Mouse (Mus musculus) limb, embryonic 13.5 days (tissue): ENCODE results near the gene Zfp106. TPM values are rescaled to one million over a fixed set of nuclear protein-coding genes. Genes with fewer than 3 reads are reported as not detected.

Source experiments
- ATAC-seq: fragments of 200-750 bp; cut with Nextera tagmentation; 2 replicates; pipeline ENCODE4 v1.8.0; 2017; ENCODE audit warnings: low read depth, moderate number of reproducible peaks, moderate TSS enrichment; ENCODE audit not compliant: low FRiP score
- H3K27ac ChIP-seq: fragments of 300-500 bp; sonication (generic); 2 replicates; pipeline ENCODE4 v1.5.1; 2015; ENCODE audit warnings: inconsistent platforms, mild to moderate bottlenecking, moderate library complexity
- H3K27me3 ChIP-seq: fragments of 300-500 bp; sonication (generic); 2 replicates; pipeline ENCODE4 v1.6.1; 2015; ENCODE audit warnings: mild to moderate bottlenecking, inconsistent platforms
- H3K36me3 ChIP-seq: fragments of 300-500 bp; sonication (generic); 2 replicates; pipeline ENCODE4 v1.6.1; 2015; ENCODE audit warnings: inconsistent platforms, mild to moderate bottlenecking, moderate library complexity
- H3K4me1 ChIP-seq: fragments of 300-500 bp; sonication (generic); 2 replicates; pipeline ENCODE4 v1.6.1; 2015; ENCODE audit warnings: inconsistent platforms
- H3K4me2 ChIP-seq: fragments of 300-500 bp; sonication (generic); replicated peaks from 2 replicates; pipeline ENCODE4 v1.6.1; 2015; ENCODE audit warnings: inconsistent platforms, mild to moderate bottlenecking, moderate library complexity
- H3K4me3 ChIP-seq: fragments of 300-500 bp; sonication (generic); 2 replicates; pipeline ENCODE4 v1.5.1; 2015; ENCODE audit warnings: moderate library complexity, mild to moderate bottlenecking, inconsistent platforms
- H3K9ac ChIP-seq: fragments of 300-500 bp; sonication (generic); 2 replicates; pipeline ENCODE4 v1.6.1; 2015; ENCODE audit warnings: mild to moderate bottlenecking, inconsistent platforms
- H3K9me3 ChIP-seq: fragments of 300-500 bp; sonication (generic); 2 replicates; pipeline ENCODE4 v1.6.1; 2016; ENCODE audit warnings: inconsistent platforms
- WGBS: fragments of 180-500 bp; shearing (Covaris S2); methylation state at CpG from one replicate; pipeline ENCODE4 v1.1.7; 2015; 5-methylcytosine and 5-hydroxymethylcytosine counted together
- polyA plus RNA-seq: library from polyadenylated mRNA; unstranded; fragments of >200 nt; fragmentation: Nextera tagmentation; extraction: Ambion mirVana; gene quantifications from 2 replicates; pipeline ENCODE4 v1.2.1, GENCODE M21; 2015

Gene Zfp106
- polyA plus RNA-seq, 1 experiment from 2014 or later = 54.9 TPM

DNA sequence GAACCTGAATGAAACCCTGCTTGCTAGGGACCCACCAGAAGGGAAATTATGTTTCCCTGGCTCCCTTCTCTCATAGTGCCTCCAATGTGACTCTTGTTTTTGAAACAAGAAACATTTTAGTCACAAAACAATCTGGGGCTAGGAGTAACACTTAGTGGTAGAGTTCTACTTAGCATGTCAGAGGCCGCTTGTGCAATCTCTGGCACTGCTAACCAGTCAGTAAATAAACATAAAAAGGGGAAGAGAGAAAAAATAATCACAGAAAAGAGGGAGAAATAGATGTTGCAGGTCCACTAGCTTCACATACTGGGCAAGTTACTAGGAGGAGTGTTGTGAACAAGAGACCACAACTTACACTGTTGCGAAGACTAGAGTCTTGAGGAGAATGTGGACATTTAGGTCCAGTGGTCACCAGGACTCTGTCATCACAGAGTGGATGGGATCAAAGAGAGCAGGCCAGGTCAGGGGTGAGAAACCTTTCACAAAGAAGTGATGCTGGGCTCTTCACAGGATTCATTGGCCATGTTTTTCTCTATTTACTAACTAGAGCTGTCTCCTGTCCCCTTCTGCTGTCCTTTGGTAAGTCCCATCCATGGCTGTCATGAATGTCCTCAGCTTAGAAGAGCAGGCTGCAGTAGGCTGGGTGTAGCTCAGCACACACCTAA lies 98.8 kb downstream of the Zfp106 start:
- H3K4me2 ChIP-seq = no peak overlapping the region
- H3K4me3 ChIP-seq = no peak overlapping the region
- no peak overlapping the region for H3K9ac ChIP-seq
- H3K9me3 ChIP-seq = no peaks in the 10 kb centered on the region
- ATAC-seq = no peak
- 90% methylated on average over 2 of the region's 2 CpGs for whole genome bisulfite sequencing
- H3K36me3 ChIP-seq = no peaks in the 10 kb centered on the region
- H3K4me1 ChIP-seq = no peaks in the 10 kb centered on the region
- H3K27me3 ChIP-seq = no peaks in the 10 kb centered on the region
- H3K27ac ChIP-seq = no peak overlapping the region

DNA sequence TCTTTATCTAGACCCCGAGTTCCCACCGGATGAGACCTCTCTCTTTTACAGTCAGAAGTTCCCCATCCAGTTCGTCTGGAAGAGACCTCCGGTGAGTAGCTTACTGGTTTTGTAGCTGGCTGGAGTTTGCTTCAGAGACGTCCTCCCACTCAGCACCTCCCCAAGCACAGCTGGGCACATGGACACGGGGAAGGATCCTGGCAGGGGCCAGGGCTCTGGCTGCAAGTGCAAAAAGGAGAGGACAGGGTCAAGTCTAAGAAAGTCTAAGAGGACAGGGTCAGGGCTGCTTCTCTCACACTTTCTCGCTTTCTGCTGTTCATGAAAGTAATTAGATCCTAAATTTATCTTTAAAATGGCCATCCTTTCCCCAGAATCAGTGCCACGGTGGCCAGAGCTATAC lies 99.6 kb downstream of the Zfp106 start:
- H3K4me2 ChIP-seq = no peak overlapping the region
- no peaks in the 10 kb centered on the region for H3K4me1 ChIP-seq
- H3K4me3 ChIP-seq = no peak overlapping the region
- WGBS = 75% methylated on average over 8 of the region's 8 CpGs
- no peaks in the 10 kb centered on the region for H3K36me3 ChIP-seq
- no peaks in the 10 kb centered on the region for H3K27me3 ChIP-seq
- no peak overlapping the region for H3K9ac ChIP-seq
- no peaks in the 10 kb centered on the region for H3K9me3 ChIP-seq
- no peak for ATAC-seq
- no peak overlapping the region for H3K27ac ChIP-seq

GRCm38 (mm10) chr2:120463328-120463727 lies 100.3 kb downstream of the Zfp106 start:
- WGBS = 85% methylated on average over 7 of the region's 7 CpGs

GRCm38 (mm10) chr2:120460216-120460615 lies 103.4 kb downstream of the Zfp106 start:
- Histone ChIP-seq H3K4me2 (no peak overlapping the region), H3K9me3 (no peaks in the 10 kb centered on the region), H3K27ac (no peak overlapping the region), H3K36me3 (no peaks in the 10 kb centered on the region), H3K4me1 (no peaks in the 10 kb centered on the region), H3K9ac (no peak overlapping the region), H3K27me3 (no peaks in the 10 kb centered on the region), H3K4me3 (no peak overlapping the region)
- WGBS = 87% methylated on average over 4 of the region's 4 CpGs
- ATAC-seq = no peak

More at GRCm38 (mm10) chr2:120463328-120463727, 100.3 kb downstream of the Zfp106 start:
- no peak overlapping the region for H3K27ac ChIP-seq
- H3K4me2 ChIP-seq = no peak overlapping the region
- ATAC-seq = no peak
- no peaks in the 10 kb centered on the region for H3K36me3 ChIP-seq
- no peak overlapping the region for H3K4me3 ChIP-seq
- no peak overlapping the region for H3K9ac ChIP-seq
- no peaks in the 10 kb centered on the region for H3K9me3 ChIP-seq
- H3K4me1 ChIP-seq = no peaks in the 10 kb centered on the region
- no peaks in the 10 kb centered on the region for H3K27me3 ChIP-seq

Other genes with a start within 250 kb of the Zfp106 start
- 0.64 and 0.75 TPM in 2 replicates for gene Pla2g4f, start 249.7 kb downstream of the Zfp106 start, polyA plus RNA-seq
- 25.6 and 27.6 TPM in 2 replicates for gene Vps39, start 210.7 kb downstream of the Zfp106 start, polyA plus RNA-seq
- 9.1 and 9.2 TPM in 2 replicates for gene Ganc, start 159.9 kb downstream of the Zfp106 start, polyA plus RNA-seq
- 8.9 and 13.0 TPM in 2 replicates for gene Tmem87a, start 159.7 kb downstream of the Zfp106 start, polyA plus RNA-seq
- 2.7 and 3.7 TPM in 2 replicates for gene Capn3, start 107.8 kb downstream of the Zfp106 start, polyA plus RNA-seq
- gene Snap23, start 3.8 kb upstream of the Zfp106 start, polyA plus RNA-seq = 56.0 and 58.8 TPM in 2 replicates
- 26.4 and 27.1 TPM in 2 replicates for gene Haus2, start 45.5 kb upstream of the Zfp106 start, polyA plus RNA-seq
- gene Lrrc57, start 45.7 kb upstream of the Zfp106 start, polyA plus RNA-seq = 26.3 and 27.9 TPM in 2 replicates
- 5.6 and 5.8 TPM in 2 replicates for gene Stard9, start 65.3 kb upstream of the Zfp106 start, polyA plus RNA-seq